Mouse (Mus musculus) neural tube, embryonic 11.5 days (tissue): ENCODE measurements around the gene Anp32e. TPM values are rescaled to one million over a fixed set of nuclear protein-coding genes. Genes with fewer than 3 reads are reported as not detected.
"Not testable (repeated sequence)": the region's sequence is repeated elsewhere in the genome, so short reads cannot be mapped to it uniquely, and the experiment has no call there.

Source experiments
- ATAC-seq: fragments of 200-750 bp; cut with Nextera tagmentation; 2 replicates; pipeline ENCODE4 v1.8.0; 2017; ENCODE audit warnings: moderate number of reproducible peaks, mild to moderate bottlenecking, moderate TSS enrichment, moderate library complexity; ENCODE audit not compliant: insufficient read depth, low FRiP score, low TSS enrichment
- DNase-seq: peaks from one replicate; pipeline ENCODE4 v3.0.0-alpha.2; 2015; ENCODE audit warnings: low spot score
- H3K27ac ChIP-seq: fragments of 300-500 bp; sonication (generic); 2 replicates; pipeline ENCODE4 v1.5.1; 2014; ENCODE audit warnings: low read depth, mild to moderate bottlenecking, low read length
- H3K27me3 ChIP-seq: fragments of 300-500 bp; sonication (generic); 2 replicates; pipeline ENCODE4 v1.6.1; 2014; ENCODE audit warnings: mild to moderate bottlenecking, low read length, mixed read lengths; ENCODE audit not compliant: control insufficient read depth, insufficient read depth
- H3K36me3 ChIP-seq: fragments of 300-500 bp; sonication (generic); 2 replicates; pipeline ENCODE4 v1.6.1; 2014; ENCODE audit warnings: mild to moderate bottlenecking, low read length, moderate library complexity, mixed read lengths; ENCODE audit not compliant: control insufficient read depth, insufficient read depth
- H3K4me1 ChIP-seq: fragments of 300-500 bp; sonication (generic); 2 replicates; pipeline ENCODE4 v1.6.1; 2014; ENCODE audit warnings: low read length, mixed read lengths; ENCODE audit not compliant: control insufficient read depth, insufficient read depth
- H3K4me2 ChIP-seq: fragments of 300-500 bp; sonication (generic); 2 replicates; pipeline ENCODE4 v1.6.1; 2014; ENCODE audit warnings: low read depth, mild to moderate bottlenecking, moderate library complexity
- H3K4me3 ChIP-seq: fragments of 300-500 bp; sonication (generic); 2 replicates; pipeline ENCODE4 v1.5.1; 2014; ENCODE audit warnings: low read depth, low read length
- H3K9ac ChIP-seq: fragments of 300-500 bp; sonication (generic); 2 replicates; pipeline ENCODE4 v1.6.1; 2014; ENCODE audit warnings: mild to moderate bottlenecking, low read length
- H3K9me3 ChIP-seq: fragments of 300-500 bp; sonication (generic); 2 replicates; pipeline ENCODE4 v1.6.1; 2016; ENCODE audit warnings: low read length; ENCODE audit not compliant: control insufficient read depth
- WGBS: fragments of 180-500 bp; shearing (Covaris S2); extraction: QIAGEN DNeasy Blood & Tissue Kit; methylation state at CpG from one replicate; pipeline ENCODE4 v1.1.7; 2014; 5-methylcytosine and 5-hydroxymethylcytosine counted together
- polyA plus RNA-seq: library from polyadenylated mRNA; unstranded; fragments of >200 nt; fragmentation: Nextera tagmentation; extraction: Ambion mirVana; gene quantifications from 2 replicates; pipeline ENCODE4 v1.2.1, GENCODE M21; 2014

Anp32e gene
- polyA plus RNA-seq, 1 experiment from 2014 or later, result 131 TPM

DNA sequence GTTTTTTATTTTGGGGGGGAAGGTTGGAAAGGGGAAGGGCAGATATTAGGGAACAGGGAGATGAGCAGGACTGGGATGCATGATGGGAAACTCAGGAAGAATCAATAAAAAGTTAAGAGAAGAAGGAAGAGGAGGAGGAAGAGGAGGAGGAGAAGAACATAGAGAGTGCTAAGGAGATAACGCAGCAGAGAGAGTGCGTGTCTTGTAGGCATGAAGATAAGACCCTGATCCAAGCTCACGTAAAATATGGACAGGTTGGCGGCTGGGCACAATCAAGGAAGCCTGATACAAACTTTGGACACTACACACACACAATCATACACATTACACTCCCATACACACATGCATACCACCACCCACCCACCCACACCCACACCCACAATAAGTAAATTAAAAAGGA, 14.3 kb upstream of the Anp32e start:
- Histone ChIP-seq H3K9ac (no peak overlapping the region), H3K27me3 (no peaks in the 10 kb centered on the region), H3K9me3 (no peaks in the 10 kb centered on the region), H3K4me2 (no peak overlapping the region), H3K36me3 (no peaks in the 10 kb centered on the region), H3K27ac (no peak overlapping the region), H3K4me3 (no peak overlapping the region), H3K4me1 (no peaks in the 10 kb centered on the region)
- WGBS, result 92% methylated on average over 4 of the region's 4 CpGs
- DNase-seq, result no peak
- no peak for ATAC-seq

DNA sequence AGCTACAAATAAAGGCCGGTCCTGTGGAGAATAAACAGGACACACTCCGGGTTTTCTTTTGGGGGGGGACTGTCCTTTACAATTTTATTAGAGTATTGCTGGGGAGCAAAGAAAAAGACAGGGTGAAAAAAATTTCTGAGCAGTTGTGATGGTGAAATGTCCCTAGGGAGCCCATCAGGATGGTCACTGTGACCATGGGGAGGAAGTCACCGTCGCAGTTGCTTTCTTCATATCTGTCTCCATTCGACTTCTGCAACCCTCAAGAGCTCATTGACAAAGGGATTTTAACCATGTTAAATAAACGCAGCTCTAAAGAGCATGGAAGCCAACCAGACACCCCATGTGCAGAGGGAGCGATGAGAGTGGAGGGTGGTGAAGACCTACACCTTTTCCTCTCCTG, 12.3 kb upstream of the Anp32e start:
- Histone ChIP-seq H3K36me3 (no peaks in the 10 kb centered on the region), H3K9ac (no peak overlapping the region), H3K27me3 (no peaks in the 10 kb centered on the region), H3K4me2 (no peak overlapping the region), H3K4me1 (no peaks in the 10 kb centered on the region), H3K4me3 (no peak overlapping the region), H3K27ac (no peak overlapping the region), H3K9me3 (no peaks in the 10 kb centered on the region)
- WGBS, result 76% methylated on average over 7 of the region's 7 CpGs
- DNase-seq (no peak), ATAC-seq (no peak)

DNA sequence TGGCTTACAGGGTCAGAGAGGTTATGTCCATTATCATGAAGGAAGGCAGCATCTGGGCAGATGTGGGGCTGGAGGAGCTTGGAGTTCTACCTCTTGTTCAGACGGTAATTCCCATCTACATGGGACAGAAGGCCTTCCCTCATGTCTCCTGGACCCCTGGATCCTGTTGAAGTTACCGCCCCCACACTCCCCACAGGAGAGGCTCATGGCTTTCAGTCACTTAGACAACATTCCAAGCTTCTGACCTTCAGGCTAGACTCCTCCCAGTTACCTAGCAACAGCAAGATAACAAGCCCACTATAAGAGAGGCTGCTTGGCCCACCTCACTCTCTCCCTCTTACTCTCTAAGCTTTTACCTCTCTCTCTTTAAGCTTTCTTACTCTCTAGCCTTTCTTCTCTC, 8.5 kb upstream of the Anp32e start:
- WGBS, result 72% methylated on average over 2 of the region's 2 CpGs
- not testable (repeated sequence) for H3K4me3 ChIP-seq, H3K27ac ChIP-seq, H3K27me3 ChIP-seq, H3K4me2 ChIP-seq, ATAC-seq, DNase-seq, H3K36me3 ChIP-seq, H3K4me1 ChIP-seq, H3K9ac ChIP-seq, H3K9me3 ChIP-seq

DNA sequence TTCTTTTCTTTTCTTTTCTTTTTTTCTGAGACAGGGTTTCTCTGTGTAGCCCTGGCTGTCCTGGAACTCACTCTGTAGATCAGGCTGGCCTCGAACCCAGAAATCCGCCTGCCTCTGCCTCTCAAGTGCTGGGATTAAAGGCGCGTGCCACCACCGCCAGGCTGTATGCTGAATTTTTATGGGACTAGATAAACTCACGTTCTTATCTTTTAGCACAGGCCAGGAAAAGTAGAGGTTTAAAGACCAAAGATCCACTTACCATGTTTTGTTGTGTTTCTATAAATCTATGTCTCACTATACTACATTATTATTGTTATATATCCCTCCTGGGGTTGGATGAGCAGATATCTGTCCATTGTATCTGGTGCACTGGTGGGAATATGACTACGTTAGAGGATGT, 5.6 kb upstream of the Anp32e start:
- H3K4me1 ChIP-seq, ATAC-seq, H3K36me3 ChIP-seq, H3K4me2 ChIP-seq, H3K9ac ChIP-seq, H3K27ac ChIP-seq, H3K9me3 ChIP-seq, H3K4me3 ChIP-seq, H3K27me3 ChIP-seq, DNase-seq: not testable (repeated sequence)
- WGBS, result 91% methylated on average over 7 of the region's 7 CpGs

DNA sequence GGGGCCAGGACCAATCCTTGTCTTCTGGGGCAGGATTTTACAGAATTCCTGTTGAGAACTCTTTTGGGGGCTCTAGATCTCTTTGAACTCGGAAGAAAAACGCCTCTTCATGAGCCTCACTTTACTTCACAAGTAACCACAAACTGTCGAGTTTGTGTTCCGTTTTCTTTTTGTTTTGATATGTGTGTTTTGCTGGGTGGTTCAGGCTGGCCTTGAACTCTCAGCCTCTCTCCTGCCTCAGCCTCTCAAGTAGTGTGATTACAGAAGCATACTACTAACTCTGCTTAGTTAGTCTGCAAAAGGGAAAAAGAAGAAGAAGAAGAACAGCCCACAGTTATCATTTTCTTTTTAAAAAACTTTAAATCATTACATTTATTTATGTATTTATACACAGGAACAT, 4.9 kb upstream of the Anp32e start:
- no peaks in the 10 kb centered on the region for H3K4me1 ChIP-seq
- 75% methylated on average over 4 of the region's 4 CpGs for WGBS
- no peak overlapping the region for H3K4me2 ChIP-seq
- H3K27me3 ChIP-seq, result no peaks in the 10 kb centered on the region
- no peak for ATAC-seq
- no peaks in the 10 kb centered on the region for H3K36me3 ChIP-seq
- no peaks in the 10 kb centered on the region for H3K9me3 ChIP-seq
- no peak overlapping the region for H3K4me3 ChIP-seq
- H3K27ac ChIP-seq, result no peak overlapping the region
- no peak overlapping the region for H3K9ac ChIP-seq
- no peak for DNase-seq

DNA sequence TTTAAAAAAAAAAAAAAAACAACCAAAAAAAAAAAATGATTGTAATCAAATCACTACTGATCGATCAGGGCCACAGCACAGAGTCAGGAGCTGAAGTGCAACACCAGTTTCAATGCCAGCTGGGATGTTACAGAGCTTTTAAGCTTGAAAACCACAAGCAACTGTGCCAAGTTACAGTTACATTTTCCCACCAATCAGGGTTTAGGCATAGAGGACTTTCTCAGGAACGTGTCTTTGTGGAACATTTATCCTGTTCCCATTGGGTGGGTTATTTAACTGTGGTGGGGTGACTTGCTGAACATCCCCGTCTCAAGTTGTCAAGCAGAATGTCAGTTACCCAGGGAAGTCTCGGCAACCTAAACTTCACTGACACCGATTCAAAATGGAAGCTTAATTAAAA, 4.0 kb upstream of the Anp32e start:
- Histone ChIP-seq H3K4me2 (no peak overlapping the region), H3K9ac (no peak overlapping the region), H3K9me3 (no peaks in the 10 kb centered on the region), H3K27me3 (no peaks in the 10 kb centered on the region), H3K27ac (no peak overlapping the region), H3K4me3 (no peak overlapping the region), H3K36me3 (no peaks in the 10 kb centered on the region), H3K4me1 (no peaks in the 10 kb centered on the region)
- ATAC-seq (no peak), DNase-seq (no peak)
- 85% methylated on average over 5 of the region's 5 CpGs for WGBS

DNA sequence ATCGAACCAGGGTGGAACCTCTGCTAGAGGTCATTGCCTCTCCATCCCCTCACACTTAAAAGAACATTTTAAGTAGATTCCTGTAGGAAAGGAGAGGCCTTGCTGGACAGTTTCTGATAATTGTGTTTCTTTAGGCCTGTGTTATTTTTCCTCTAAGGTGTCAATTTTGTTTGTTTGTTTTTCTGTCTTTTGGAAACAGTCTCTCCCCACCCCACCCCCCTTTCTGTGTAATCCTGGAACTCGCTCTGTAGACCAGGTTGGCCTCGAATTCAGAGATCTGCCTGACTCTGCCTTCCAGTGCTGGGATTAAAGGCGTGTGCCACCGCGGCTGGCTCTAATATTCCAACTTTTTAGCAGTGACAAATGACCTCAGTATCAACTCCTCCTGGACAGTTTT, 787 bp upstream of the Anp32e start:
- H3K36me3 ChIP-seq, result no peaks in the 10 kb centered on the region
- WGBS, result 74% methylated on average over 6 of the region's 6 CpGs
- H3K9ac ChIP-seq, result peak overlapping the region; percentile 61

DNA sequence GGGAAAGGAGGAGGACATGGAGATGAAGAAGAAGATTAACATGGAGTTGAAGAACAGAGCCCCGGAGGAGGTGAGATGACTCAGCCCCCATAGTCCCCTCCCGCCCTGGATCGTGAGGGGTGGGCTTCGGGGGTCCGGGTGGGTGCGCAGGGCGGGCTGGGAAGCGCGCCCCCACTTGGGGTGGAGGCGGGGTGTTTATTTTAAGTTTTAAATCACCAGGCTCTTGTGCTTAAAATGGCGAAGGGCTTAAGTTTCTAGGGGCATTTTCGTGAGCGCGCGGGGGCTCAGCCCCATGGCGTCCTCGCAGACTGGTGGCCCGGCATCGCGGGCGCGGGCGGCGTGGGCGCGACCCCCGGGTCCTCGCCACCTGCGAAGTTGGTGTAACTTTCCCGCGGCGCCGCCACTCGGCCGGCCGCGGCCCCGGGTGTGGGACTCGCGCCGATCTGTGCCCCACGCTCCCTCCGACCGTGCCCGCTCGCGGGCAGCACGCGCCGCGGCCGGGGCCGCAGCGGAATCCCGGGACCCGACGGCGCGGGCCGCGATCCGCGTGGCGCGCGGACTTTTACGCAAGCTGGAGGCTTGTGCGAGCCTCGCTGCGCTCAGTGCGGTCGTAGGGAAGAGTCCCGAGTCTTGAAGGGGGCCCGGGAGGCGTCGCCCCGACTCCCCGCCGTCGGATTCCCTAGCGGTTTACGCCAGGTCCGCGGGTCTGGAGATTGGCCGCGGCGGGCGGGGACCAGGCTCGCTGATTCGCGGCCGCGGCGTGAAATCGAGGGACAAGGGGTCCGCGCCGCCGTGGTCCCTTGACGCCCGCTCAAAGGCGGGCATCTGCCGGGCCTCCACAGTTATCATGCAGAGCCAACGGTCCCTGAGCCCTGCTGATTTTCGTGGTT, 780 bp downstream of the Anp32e start:
- peak overlapping the region; percentile 98 for H3K9ac ChIP-seq
- peaks cover 4% of the 10 kb centered on the region; the same call in 1 of the 2 replicates for H3K4me1 ChIP-seq
- under 1% methylated on average over 93 of the region's 105 CpGs for WGBS
- peak; percentile 78 for DNase-seq
- H3K4me3 ChIP-seq, result peak overlapping the region; percentile 97
- H3K27me3 ChIP-seq, result no peaks in the 10 kb centered on the region
- H3K27ac ChIP-seq, result peak overlapping the region; percentile 83
- peak; percentile 60; the same call in 1 of the 2 replicates for ATAC-seq
- H3K4me2 ChIP-seq, result peak overlapping the region; percentile 70
- no peaks in the 10 kb centered on the region for H3K9me3 ChIP-seq
- H3K36me3 ChIP-seq, result peaks cover 6% of the 10 kb centered on the region

More for the DNA sequence above, 787 bp upstream of the Anp32e start:
- Histone ChIP-seq H3K27me3 (no peaks in the 10 kb centered on the region), H3K9me3 (no peaks in the 10 kb centered on the region), H3K4me3 (peak overlapping the region; percentile 97), H3K27ac (peak overlapping the region; percentile 74), H3K4me2 (peak overlapping the region; percentile 56), H3K4me1 (peaks cover 4% of the 10 kb centered on the region; the same call in 1 of the 2 replicates)
- no peak for DNase-seq
- ATAC-seq, result no peak

DNA sequence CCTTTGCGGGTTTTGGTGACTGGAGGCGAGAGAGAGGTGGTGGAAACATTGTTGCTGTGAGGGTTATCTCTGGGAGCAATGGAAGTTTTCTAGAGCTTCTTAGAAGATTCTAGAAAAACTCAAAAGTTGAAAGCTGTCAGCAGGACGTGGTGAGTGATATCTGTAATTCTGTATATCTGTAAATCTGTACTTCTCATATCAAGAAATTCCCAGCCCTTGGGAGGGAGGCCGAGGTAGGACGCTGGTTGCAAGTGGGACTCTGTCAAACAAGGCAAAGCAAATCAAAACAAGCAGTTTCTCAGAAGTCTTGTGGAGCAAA, 1.4 kb downstream of the Anp32e start:
- DNase-seq (no peak), ATAC-seq (no peak)
- Histone ChIP-seq H3K27ac (peak overlapping the region; percentile 83; the same call in 1 of the 2 replicates), H3K4me2 (peak overlapping the region; percentile 70), H3K9ac (peak overlapping the region; percentile 98), H3K4me3 (peak overlapping the region; percentile 97), H3K27me3 (no peaks in the 10 kb centered on the region), H3K4me1 (peaks cover 4% of the 10 kb centered on the region; the same call in 1 of the 2 replicates), H3K9me3 (no peaks in the 10 kb centered on the region), H3K36me3 (peaks cover 8% of the 10 kb centered on the region)
- WGBS, result 3% methylated on average over 5 of the region's 5 CpGs
